Mouse (Mus musculus) heart, postnatal 0 days (tissue): ENCODE results near the gene Polr3e.

Experiments
- CTCF ChIP-seq: IDR thresholded peaks from 2 replicates; pipeline ENCODE4 v1.5.1; 2016; ENCODE audit warnings: antibody characterized with exemption, control low read depth, low read depth
- EP300 ChIP-seq: IDR thresholded peaks from 2 replicates; pipeline ENCODE4 v1.6.1; 2016; ENCODE audit warnings: antibody characterized with exemption, low read depth

- TF ChIP-seq CTCF (no peak), EP300 (no peak)
Measured at GRCm38 (mm10) chr7:120875540-120876388, 41.8 kb upstream of the Polr3e start.
